Mouse (Mus musculus) megakaryocyte, embryonic 14.5 days (primary cell): ENCODE results near the gene Olfr323.

Source experiments
- FLI1 ChIP-seq: IDR thresholded peaks from 2 replicates; pipeline ENCODE4 v1.6.1; 2012; ENCODE audit warnings: low read length, inconsistent platforms, mixed read lengths
- GATA1 ChIP-seq: IDR thresholded peaks from 3 replicates; pipeline ENCODE4 v1.6.1; 2012; ENCODE audit warnings: mixed read lengths, low read length, inconsistent platforms, borderline replicate concordance

GRCm38 (mm10) chr11:58643350-58643749 lies 13.0 kb upstream of the Olfr323 start:
- TF ChIP-seq GATA1 = no peak
- TF ChIP-seq FLI1 = no peak
